Mouse (Mus musculus): ENCODE results near the gene Gm49711.

The Gm49711 gene

DNA sequence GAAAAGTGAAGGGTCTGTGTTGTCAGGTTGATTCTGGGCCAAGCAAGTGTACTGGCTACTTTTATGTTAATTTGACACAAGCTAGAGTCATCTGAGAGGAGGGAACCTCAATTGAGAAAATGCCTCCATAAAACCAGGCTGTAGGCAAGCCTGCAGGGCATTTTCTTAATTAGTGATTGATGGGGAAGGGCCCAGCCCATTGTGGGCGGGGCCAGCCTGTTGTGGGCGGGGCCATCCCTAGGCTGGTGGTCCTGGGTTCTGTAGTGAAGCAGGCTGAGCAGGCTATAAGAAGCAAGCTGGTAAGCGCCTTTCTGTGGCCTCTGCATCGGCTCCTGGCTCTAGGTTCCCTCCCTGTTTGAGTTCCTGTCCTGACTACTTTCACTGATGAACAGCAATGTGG is 69.1 kb downstream of the Gm49711 start:
- no peak for DNase-seq

DNA sequence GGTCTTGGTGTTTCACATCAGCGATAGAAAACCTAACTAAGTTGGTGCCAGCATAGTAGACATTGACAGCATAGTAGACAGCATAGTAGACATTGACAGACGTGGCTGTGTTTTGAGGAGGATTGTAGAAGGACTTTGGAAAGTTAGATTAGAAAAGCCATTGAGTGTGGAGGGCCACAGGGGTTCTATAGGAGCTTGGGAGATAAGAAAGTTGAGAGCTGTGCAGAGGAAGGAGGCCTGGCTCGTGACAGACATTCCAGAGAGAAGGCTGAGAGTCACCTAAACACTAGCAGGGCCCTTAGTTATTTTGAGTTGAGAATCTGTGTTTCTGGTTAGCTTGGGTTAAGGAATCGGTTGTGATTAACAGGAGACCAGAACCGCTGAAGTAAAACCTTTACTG is 69.5 kb downstream of the Gm49711 start:
- no peak for DNase-seq

DNA sequence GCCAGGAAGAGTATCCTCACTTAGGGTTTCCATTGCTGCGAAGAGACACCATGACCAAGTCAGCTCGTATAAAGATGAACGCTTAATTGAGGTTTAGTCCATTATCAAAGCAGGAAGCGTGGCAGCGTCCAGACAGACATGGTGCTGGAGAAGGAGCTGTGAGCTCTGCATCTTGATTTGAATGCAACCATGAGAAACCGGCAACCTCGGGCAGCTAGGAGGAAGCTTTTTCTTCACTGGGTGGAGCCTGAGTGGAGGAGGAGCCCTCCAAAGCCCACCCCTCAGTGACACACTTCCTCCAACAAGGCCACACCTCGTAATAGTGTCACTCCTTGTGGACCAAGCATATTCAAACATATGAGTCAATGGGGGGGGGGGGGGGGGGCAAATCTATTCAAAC is 71.7 kb downstream of the Gm49711 start:
- DNase-seq = no peak

DNA sequence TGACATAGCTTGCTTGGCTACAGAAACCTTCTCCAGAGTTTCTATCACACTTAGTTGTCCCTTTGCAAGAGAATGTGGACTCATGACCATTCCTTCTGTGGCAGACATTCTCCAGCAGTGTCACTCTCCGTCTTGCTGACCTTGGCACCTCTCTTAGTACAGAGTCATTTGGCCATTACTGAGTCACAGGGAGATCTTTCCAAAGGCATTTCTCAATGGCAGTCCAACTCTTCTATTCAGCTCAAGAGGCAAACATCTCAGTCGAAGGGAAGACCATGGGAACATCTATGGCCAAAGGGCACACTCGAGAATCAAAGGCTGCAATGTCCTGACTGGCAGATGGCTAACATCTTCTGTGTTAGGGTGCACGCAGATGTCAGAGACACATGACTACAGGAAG is 74.4 kb downstream of the Gm49711 start:
- DNase-seq = no peak

DNA sequence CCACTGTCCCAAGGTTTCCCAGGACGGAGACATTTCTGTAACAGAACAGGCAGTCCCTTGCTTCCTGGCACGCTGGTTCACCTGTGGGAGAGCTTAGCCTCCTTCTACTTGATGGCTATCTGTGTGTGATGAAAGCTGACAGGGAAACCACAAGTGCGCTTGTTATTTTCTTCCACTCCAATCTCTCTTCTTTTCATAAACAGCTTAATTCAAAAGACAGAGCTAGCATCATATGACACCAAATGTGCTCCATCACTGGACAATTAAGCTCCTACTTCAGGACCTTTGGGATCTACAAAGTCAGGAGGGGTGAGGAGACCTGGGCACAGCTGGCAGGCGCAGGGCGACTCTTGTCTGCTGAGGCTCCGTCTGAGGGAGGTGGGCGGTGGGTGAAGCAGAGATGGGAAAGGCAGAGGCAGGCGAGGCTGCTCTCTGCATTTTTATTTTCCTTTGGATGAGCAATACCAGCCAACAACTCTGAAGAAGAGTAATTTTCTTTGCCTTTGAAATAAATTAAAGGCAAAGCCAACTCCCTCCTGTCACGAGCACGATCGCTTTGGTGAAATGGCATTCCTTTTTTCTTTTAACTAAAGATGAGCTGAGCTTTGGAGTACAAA is 76.1 kb downstream of the Gm49711 start:
- no peak for DNase-seq

DNA sequence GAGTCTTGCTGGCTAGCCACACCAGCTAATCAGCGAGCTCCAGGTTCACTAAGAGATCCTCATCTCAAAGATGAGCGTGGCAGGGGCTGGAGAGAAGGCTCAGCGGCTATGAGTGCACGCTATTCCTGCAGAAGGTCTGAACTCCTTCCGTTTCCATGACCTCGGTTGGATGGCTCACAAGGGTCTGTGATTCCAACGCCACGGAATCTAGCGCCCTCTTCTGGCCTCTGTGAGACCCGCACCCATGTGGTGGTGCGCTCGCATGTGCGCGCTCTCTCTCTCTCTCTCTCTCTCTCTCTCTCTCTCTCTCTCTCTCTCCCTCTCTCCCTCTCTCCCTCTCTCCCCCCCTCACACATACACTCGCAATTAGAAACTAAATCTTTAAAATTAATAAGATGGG is 78.2 kb downstream of the Gm49711 start:
- DNase-seq = no peak

DNA sequence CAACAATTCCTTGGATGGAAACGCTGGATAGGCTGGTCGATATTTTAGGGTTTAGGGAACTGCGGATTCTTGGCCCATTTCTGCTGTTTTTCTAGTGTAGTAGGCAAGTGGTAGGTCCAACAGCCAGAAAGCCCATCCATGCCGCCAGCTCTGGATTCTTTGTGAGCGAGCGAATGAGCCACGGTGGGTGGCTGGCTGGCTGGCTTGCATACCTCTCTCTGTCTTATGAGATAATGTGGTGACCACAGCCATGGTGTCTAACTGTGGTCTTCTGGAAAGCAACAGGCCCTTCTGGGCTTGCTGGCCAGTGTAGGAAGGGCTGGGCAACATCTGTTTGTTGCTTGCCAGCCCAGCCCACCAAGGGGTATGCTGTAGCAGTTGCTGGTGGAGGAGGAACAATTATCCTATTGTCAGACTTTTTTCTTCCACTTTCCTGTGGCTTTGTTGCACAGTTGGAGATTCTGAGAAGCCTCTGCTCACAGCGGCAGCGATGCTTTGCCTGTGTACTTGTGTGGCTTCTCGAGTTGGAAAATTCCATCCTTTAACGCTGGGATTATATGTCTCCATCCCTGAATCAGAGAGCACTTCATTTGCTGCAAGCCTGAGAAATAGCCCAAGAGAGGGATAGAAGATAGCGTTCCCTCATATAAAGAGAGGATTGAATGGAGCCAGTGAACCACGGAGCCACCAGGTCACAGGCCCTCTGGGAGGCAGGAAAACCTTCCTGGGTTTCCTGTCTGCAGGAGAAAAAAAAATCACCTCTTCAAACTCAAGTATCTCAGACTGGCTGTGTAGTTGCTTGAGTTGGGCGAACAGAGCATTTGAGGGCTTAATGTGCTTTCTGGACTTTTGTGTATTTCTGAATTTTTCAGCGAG is 81.5 kb downstream of the Gm49711 start:
- DNase-seq = no peak

DNA sequence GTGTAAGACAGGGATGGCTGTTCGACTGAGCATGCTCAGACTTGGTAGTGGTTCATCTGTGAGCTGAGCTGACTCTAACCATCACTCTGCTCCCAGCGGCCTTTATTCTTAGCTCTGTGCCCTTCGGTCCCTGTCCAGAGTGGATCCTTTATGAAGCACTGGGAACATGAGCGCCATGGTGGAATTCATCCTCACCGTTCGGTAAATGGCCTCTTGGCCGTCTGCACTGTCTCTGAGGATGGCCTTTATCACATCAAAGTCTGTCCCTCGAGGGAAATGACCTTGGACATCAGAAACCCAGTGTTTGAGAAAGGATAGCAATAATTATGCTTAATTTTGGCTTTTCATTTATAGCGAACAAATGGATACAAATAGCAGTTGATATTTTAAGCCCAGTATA is 82.2 kb downstream of the Gm49711 start:
- DNase-seq = no peak

DNA sequence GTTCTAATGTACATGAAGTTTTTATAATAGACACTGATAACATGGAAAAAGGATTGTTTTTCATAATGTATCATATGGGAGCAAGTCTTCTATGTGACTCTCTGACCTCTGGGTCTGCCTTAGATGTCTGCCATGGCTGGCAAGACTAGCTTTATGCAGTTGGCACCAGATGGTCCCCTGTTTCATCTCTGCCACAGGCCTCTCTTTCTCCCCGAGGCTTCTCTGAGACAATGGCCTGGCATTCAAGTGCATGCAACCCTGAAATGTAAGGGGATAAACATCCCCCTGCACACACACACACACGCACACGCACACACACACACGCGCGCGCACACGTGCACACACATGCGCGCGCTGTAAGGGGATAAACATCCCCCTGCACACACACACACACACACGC is 82.9 kb downstream of the Gm49711 start:
- no peak for DNase-seq

DNA sequence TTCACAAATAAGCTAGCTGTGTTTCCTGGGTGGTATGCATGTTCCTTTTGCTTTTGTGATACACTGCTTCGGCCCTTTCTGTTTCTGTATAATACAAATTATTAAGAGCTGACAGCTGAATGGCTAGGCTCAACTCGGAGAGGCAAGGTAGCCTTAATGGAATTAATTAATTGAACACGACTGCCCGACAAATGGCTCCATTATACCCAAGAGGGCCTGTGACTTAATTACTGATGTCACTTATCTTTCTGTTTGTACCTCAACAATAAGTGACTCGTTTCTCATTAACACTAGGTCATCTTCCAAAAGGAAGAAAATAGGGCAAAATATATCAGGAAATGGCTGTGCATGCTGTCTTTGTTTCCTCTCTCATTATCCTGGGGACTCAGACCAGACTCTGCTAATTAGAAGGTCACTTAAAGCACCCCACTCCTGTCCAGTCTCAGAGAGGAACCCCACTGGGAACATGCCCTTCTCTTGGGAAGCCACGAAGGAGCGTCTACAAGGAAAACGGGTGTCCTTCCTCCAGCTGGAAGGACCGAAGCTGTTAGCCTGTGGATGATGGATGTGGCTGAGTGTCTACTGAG is 84.4 kb downstream of the Gm49711 start:
- DNase-seq = no peak

DNA sequence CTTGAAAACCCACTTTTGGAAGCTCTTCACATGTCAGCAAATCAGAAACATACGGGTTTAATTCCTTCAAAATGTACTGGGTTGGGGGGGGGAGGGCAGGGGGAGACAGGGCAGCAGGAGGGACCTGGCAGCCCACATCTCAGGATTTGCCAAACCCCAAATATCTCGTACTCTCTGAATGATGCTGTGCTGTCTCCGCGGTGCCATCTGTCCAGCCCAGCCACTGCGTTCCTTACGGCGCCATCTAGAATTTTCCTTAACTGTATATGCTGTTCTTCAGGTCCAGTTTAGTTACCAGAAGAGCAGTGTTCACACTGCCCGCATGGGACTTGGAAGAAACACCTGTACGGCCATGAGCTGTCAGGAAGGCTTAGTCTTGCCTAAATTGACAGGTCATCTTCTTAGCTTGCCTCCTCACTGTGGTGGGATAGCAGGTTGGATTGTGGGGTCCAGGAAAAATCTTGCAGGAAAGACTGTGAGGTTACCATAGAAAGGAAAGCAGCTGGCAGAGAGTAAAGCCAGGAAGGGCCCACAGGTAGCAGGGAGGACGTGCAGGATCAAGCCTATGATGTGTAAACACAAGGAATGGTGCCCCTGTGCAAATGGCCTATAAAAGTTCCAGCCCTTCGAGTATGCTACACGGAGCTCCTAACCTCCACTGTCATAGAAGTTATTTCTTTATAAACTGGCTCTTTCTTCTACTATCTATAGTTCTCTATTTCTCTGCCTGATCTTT is 89.7 kb downstream of the Gm49711 start:
- DNase-seq = no peak

DNA sequence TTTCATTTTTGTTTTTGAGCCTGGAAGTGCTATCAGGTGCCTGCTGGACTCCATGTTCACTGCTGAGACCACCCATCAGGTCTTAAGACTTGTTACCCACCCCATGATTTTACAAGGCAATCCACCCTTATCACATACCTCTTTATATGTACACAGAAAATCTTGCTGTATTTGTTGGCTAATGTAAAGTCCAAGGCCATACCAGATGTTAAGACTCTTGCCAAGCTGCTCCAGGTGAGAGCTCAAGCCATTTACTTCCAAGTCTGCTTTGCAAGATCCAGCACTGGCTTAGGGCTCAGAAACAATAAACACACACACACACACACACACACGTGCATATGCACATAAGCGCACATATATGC is 90.2 kb downstream of the Gm49711 start:
- DNase-seq = no peak

DNA sequence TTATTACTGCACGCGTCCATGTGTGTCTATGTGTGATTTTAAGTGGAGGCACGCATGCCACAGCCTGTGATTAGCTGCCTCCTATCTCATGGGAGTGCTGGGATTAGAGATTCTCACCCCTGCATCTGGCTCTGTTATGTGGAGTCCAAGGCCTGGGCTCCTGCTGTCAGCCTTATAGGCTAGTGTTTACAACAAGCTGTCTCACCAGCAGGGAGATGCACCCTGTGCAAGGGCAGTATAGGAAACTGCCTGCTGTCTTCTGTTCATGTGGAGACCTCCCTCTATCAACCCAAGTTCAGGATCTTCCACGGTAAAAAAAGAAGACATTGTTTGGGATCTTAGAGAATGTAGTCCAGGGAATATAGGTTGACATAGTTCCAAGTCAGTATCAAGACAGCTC is 92.9 kb downstream of the Gm49711 start:
- no peak for DNase-seq

DNA sequence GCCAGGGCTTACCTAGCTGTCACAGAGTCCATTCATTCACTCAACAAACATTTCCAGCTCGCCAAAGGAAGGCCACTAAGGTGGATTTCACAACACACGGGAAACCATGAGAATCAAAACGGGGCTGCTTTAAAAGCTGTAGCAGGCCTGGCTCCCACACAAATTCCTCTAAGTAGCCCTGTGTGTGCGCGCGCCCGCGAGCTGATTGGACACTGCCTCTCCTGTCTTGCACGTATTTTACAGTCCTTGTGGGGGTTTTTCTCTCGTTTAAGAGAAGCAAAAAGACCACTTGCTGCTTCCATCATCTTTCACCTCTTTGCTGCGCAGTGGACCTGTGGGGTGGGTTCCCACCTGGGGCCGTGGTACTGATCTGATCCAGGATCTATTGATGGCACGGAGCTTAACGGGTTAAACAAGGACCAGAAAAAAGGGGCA is 99.9 kb downstream of the Gm49711 start:
- DNase-seq = no peak

DNA sequence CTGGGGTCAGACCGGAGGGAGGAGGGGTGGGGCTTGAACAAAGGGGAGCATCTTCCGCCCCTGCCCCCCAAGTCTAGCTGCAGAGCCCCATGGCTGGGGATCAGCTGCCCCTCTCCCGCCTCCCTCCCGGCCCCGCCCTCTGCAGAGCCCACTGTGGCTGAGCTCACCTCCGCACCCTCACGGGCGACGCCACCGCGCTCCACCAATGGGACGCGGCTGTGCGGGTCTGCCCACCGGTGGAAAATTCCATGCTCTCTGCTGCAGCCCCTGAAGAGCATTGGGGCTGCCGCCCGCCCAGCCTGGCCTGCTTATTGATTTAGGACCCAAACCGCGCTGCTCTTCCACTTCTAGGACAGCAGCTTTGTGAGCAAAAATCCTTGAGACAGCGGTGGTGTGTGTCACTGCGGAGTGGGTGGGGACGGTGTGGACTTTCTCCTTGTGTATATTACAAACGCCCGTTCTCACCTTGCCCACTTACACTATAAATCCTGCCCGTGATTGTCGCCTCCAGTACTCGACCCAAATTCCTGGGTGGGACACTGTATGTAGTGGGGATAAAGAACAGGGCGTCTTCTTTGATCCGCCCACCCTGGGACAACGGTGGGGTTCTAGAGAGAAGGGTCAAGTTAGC is 100.5 kb downstream of the Gm49711 start:
- peak; percentile 50 for DNase-seq

DNA sequence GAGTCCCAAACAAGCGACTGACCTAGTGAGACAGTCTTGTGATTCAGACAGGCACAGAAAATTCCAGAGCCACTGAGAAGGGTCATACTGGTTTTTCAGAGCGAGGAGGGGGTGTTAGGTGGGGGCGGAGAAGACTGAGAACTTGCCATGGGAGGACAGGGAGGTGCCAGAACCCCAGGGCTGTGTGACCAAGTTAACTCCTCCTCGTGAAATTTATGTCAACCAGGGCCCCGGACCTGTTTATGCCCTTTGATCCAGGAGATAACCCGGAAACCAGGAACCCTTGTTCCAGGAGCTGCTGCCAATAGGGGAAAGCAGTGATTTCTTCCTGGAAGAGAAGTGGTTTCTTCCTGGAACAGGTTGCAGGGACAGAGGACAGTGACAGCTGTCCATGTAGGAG is 101.0 kb downstream of the Gm49711 start:
- no peak for DNase-seq

DNA sequence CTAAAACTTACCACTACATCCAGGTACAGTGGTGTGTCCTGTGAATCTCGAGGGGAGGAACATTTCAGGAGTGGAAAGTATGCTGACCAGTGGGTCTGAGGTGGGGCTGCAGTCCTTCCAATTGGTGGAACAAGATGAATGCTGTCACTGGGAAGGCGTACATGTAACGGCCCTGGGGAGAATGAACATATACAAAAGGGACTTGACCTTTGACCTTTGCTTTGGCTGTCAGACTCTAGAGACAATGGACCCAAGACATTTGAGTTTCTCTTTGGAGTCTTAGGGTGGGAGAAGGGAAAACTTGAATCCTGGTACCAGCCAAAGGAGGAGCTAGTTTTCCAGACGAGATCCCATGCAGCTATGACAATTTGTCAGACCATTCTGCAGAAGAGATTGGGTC is 104.2 kb downstream of the Gm49711 start:
- no peak for DNase-seq

DNA sequence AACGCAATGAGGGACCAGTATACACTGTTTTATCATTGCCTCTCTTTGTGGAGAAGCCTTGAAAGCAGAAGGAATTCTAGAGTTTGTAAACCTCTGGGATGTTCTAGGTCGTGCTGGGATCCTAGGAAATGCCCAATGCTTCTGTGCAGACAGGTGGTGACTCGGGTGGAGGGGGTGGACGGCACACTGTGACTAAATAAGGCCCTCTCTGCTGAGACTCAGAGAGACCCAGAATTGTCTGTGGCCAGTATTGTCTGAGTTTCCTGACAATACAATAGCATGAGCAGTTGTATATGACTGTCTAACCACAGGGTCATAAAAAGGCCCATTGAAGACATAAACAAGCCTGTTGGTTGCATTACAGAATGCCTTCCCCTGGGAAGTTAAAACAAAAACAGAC is 105.4 kb downstream of the Gm49711 start:
- no peak for DNase-seq

DNA sequence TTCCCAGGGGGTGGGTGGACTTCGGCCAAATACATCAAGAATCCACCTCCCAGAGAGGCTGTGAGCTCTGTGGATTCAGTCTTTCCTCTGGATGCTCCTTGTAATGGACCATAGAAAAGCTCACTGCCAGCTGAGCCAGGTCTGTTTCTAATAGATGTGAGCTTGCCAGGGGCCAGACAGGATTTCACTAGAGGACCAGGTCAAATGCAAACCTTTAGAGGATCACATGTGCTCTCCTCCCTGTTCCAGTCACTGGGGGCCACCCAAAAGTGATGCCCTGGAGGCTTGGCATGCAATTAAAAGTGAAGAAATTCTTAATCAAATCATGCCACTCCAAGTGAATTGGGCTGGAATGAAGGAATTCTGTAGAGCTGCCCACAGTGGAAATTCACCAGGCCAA is 117.9 kb downstream of the Gm49711 start:
- no peak for DNase-seq

DNA sequence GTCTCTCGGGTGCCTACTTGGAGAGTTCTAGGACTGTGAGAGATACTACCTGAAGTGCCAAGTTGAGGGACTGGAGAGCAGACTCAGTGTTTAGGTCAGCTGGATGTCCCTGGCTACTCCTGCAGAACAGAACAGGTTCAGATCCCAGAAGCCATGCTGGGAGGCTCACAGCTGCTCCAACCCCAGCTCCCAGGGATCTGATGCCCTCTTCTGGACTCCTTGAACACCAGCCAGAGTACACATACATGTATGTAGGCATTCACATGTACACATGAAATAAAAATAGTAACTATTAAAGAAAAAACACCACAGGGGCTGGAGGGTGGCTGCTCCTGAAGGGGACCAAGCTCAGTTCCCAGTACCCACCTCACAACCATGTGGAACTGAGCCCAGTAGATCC is 119.6 kb downstream of the Gm49711 start:
- DNase-seq = no peak

DNA sequence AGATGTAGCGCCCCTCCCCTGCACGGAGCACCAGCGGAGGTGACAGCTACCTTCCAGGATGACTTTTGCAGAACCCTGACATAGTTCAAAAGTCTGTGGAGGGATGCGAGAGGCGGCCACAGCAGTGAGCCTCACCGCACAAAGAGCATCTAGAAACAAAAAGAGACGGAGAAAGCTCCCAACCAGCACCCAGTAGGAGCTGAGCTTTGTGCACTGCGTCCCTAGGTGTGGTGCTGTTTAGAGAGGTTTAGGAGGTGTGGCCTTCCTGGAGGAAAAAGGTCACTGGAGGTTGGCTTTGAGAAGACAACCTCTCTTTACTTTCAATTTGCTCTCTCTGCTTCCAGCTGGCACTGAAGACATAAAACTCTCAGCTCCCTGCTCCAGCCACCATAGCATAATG is 121.2 kb downstream of the Gm49711 start:
- DNase-seq = no peak

DNA sequence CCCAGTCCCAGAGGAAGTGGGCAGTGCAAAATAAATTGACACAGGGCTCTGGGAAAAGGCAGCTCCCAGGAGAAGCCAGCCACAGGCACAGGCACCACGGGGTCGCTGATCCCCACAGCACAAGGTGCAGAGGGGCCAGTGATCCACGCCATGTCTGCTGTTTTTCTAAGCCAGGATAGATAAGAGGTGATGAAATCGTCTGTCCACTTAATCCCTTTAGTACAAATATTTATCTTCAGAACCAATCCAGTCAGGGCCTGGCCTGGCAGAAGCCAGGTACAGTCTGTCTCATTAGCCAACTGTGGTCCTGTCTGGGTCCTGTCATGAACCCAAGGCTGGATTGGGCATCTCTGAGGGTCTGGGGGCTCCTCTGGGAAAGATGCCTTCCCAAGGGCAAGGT is 125.4 kb downstream of the Gm49711 start:
- DNase-seq = no peak

DNA sequence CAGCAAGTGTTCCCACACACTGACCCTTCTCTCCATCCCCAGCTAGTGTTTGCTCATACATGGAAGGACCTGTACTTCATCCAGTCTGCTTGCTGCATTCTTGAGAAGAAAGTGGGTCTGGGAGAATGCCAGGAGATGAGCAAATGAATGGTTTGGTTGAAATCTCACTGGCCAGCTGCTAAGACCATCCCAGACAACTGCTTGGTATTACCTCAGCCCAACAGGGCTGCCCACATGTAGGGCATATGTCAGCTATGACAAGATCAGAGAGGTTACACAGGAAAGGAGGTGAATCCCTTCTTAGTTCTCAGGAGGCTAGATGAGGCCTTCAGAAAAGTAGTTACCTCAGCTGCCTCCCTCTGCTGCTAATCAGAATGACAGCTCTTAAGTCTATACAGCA is 132.5 kb downstream of the Gm49711 start:
- DNase-seq = no peak
